Mouse (Mus musculus) kidney, adult 11 months (tissue): ENCODE results near the gene Gm7735.
"Not testable (repeated sequence)": the region's sequence is repeated elsewhere in the genome, so short reads cannot be mapped to it uniquely, and the experiment has no call there.

Experiments used
- DNase-seq: peaks from one replicate; pipeline ENCODE4 v3.0.0; 2022

The Gm7735 gene

DNA sequence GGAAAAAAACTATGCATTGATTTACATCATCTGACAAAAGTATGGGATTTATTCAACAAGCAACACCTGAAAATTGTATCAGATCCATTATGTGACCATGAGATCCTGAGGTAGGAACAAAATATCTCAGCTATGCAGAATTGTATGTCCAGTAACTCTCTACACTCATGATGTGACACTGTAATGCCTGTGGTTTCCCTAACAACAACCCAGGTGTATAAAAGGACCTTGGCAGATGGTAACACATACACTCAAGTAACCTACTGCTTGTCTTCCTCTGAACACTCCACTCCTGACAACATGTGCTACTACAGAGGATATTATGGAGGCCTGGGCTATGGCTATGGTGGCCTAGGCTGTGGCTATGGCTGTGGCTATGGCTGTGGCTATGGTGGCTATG is at the start of gene Gm7735:
Gene Gm7735, plus strand, starts transcription at position 301 of the 400 bp plus-strand sequence.
- not testable (repeated sequence) for DNase-seq

DNA sequence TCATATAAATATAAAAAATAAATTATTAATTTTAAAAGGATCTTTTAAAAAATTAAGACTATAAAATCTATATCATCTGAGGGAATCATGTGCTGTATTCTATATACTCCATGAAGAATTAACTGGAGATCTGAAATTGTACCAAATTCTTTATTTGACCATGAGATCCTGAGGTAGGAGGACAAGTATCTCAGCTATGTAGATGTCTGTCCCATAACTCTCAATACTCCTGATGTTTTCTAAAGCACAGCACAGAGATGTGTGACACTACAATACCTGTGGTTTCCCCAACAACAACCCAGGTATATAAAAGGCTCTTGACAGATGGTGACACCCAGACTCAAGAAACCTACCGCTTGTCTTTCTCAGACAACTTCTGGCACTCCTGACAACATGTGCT is 28.7 kb upstream of the Gm7735 start, which contains the start of gene Gm6358:
Gene Gm6358, plus strand, starts transcription at position 301 of the 400 bp plus-strand sequence.
- no peak for DNase-seq

DNA sequence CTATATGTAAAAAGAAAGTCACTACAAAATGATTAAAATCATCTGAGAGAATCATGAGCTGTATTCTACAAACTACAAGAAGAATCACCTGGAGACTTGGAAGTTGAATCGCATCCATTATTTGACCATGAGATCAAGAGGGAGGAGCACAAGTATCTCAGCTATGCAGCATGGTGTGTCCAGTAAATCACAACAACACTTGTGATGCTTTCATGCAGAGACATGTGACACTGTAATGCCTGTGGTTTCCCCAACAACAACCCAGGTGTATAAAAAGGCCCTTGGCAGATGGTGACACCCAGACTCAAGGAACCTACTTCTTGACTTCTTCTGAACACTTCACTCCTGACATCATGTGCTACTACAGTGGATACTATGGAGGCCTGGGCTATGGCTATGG is 18.5 kb upstream of the Gm7735 start, which contains the start of gene Gm10061:
Gene Gm10061, plus strand, starts transcription at position 301 of the 400 bp plus-strand sequence.
- DNase-seq, result no peak

DNA sequence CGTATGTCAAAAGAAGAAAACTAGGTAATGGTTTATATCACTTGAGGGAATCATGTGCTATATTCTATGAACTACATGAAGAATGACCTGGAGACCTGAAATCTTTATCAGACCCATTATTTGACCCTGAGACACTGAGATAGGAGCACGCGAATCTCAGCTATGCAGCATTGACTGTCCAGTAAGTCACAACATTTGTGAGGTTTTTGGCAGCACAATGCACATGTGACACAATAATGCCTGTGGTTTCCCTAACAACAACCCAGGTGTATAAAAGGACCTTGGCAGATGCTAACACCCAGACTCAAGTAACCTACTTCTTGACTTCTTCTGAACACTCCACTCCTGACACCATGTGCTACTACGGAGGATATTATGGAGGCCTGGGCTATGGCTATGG is 11.6 kb upstream of the Gm7735 start, which contains the start of gene Gm9789:
Gene Gm9789, plus strand, starts transcription at position 301 of the 400 bp plus-strand sequence.
- DNase-seq, result no peak

DNA sequence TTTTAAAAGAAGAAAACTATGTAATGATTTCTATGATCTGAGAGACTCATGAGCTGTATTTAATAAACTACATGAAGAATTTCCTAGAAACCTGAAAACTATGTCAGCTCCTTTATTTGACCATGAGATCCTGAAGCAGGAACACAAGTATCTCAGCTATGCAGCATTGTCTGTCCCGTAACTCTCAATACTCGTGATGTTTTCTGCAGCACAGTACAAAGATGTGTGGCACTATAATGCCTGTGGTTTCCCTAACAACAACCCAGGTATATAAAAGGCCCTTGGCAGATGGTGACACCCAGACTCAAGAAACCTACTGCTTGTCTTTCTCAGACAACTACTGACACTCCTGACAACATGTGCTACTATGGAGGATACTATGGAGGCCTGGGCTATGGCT is 5.1 kb downstream of the Gm7735 start, which contains the start of gene 1110057P08Rik:
Gene 1110057P08Rik, plus strand, starts transcription at position 301 of the 400 bp plus-strand sequence.
- no peak for DNase-seq

DNA sequence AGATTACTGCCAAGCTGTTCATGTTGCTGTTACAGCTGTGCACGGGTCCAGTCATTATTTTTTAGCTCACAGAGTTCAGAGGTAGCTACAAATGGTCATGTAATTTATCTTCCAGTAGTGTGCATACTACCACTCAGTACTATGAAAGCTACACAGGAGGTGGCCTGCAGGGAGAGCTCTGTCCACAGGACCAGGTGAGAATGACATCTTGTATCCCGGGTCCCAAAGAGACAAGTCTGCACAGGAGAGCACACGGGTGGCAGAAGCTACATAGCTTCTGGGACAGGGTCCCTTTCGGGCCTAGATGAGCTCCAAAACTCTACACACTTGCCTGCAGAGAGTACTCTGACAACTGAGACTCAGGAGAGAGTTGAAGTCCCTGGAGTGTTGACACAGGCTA is 19.3 kb downstream of the Gm7735 start:
- no peak for DNase-seq

DNA sequence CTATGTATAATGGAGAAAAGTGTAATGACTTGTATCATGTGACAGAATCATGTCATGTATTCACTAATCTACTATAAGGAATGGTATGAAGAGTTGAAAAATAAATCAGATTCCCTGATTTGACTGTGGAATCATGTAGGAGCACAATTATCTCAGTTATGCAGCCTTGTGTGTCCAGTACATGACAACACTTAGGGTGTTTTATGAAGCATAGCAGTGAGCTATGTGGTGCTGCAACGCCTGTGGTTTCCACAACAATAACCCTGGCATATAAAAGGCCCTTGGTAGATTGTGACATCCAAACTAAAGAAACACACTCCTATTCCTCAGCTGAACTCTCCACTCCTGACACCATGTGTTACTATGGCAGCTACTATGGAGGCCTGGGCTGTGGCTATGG is 36.3 kb downstream of the Gm7735 start, which contains the start of gene Krtap20-2:
Gene Krtap20-2, plus strand, starts transcription at position 301 of the 400 bp plus-strand sequence.
- DNase-seq, result no peak
